8 mouse cellular contexts compared by ENCODE assay signal in genomic region chr8:111366610-111367234, GRCm38 (mm10). TPM values are rescaled to one million over a fixed set of nuclear protein-coding genes. Genes with fewer than 3 reads are reported as not detected.
A peak's percentile ranks its signal among the peaks of the same experiment; 100 is the strongest.
DNase-seq lines count a peak whose midpoint lies in the region; ATAC-seq and TF ChIP-seq lines count a peak whose summit lies in the region.

No protein-coding gene starts in this region.

- DNase-seq in midbrain, embryonic 11.5 days (ENCODE audit: low spot score, missing footprints) = no peak
- peak; percentile 92 for DNase-seq in kidney, adult 2 months
- no peak for DNase-seq in left cerebral cortex, adult 18-20 months (ENCODE audit: low spot score in 2 of 2)
- DNase-seq in spleen, postnatal 14 days (ENCODE audit: low spot score in 2 of 2) = no peak

- no peaks in the 10 kb centered on the region for H3K4me1 ChIP-seq in midbrain, embryonic 15.5 days
- no peaks in the 10 kb centered on the region for H3K4me1 ChIP-seq in midbrain, embryonic 11.5 days (ENCODE audit: control insufficient read depth, insufficient read depth, low read length)
- peaks cover 3% of the 10 kb centered on the region; the same call in 1 of the 2 replicates for H3K4me1 ChIP-seq in embryonic facial prominence, embryonic 12.5 days
- peaks cover 9% of the 10 kb centered on the region; the same call in 1 of the 2 replicates for H3K4me1 ChIP-seq in kidney, adult 2 months (ENCODE audit: control insufficient read depth, insufficient read depth, low read length)
- H3K4me1 ChIP-seq in small intestine, adult 2 months (ENCODE audit: control insufficient read depth, insufficient read depth, insufficient read length, low read length) = peaks cover 11% of the 10 kb centered on the region
- no peaks in the 10 kb centered on the region for H3K4me1 ChIP-seq in forebrain, embryonic 13.5 days

- no peak for TF ChIP-seq POLR2A in kidney, adult 2 months (IDR thresholded peaks at IDR 0.05; ENCODE audit: low read depth, low read length)
- TF ChIP-seq POLR2A in small intestine, adult 2 months (IDR thresholded peaks at IDR 0.05; ENCODE audit: low read depth, low read length) = no peak

- H3K9me3 ChIP-seq in midbrain, embryonic 15.5 days = no peaks in the 10 kb centered on the region
- H3K9me3 ChIP-seq in midbrain, embryonic 11.5 days (ENCODE audit: control insufficient read depth, low read length) = no peaks in the 10 kb centered on the region
- H3K9me3 ChIP-seq in embryonic facial prominence, embryonic 12.5 days = no peaks in the 10 kb centered on the region
- H3K9me3 ChIP-seq in forebrain, embryonic 13.5 days (replicated peaks) = no peaks in the 10 kb centered on the region

- H3K27me3 ChIP-seq in midbrain, embryonic 15.5 days (replicated peaks) = no peaks in the 10 kb centered on the region
- H3K27me3 ChIP-seq in midbrain, embryonic 11.5 days (ENCODE audit: control insufficient read depth, insufficient read depth, low read length) = no peaks in the 10 kb centered on the region
- peaks cover 7% of the 10 kb centered on the region; the same call in 1 of the 2 replicates for H3K27me3 ChIP-seq in embryonic facial prominence, embryonic 12.5 days
- H3K27me3 ChIP-seq in kidney, adult 2 months (replicated peaks; ENCODE audit: control insufficient read depth, insufficient read depth, low read length) = no peaks in the 10 kb centered on the region
- H3K27me3 ChIP-seq in small intestine, adult 2 months (ENCODE audit: control insufficient read depth, insufficient read depth, low read length) = no peaks in the 10 kb centered on the region
- no peaks in the 10 kb centered on the region for H3K27me3 ChIP-seq in forebrain, embryonic 13.5 days

- ATAC-seq in midbrain, embryonic 15.5 days (replicated peaks) = no peak
- no peak for ATAC-seq in midbrain, embryonic 11.5 days (ENCODE audit: low FRiP score)
- ATAC-seq in embryonic facial prominence, embryonic 12.5 days (ENCODE audit: insufficient number of reproducible peaks, insufficient read depth, low FRiP score, low TSS enrichment) = no peak
- no peak for ATAC-seq in forebrain, embryonic 13.5 days

- H3K9ac ChIP-seq in midbrain, embryonic 15.5 days = no peak overlapping the region
- no peak overlapping the region for H3K9ac ChIP-seq in midbrain, embryonic 11.5 days (ENCODE audit: low read length)
- H3K9ac ChIP-seq in embryonic facial prominence, embryonic 12.5 days = no peak overlapping the region
- no peak overlapping the region for H3K9ac ChIP-seq in forebrain, embryonic 13.5 days

- no peak overlapping the region for H3K4me3 ChIP-seq in midbrain, embryonic 15.5 days
- H3K4me3 ChIP-seq in midbrain, embryonic 11.5 days (ENCODE audit: low read depth, low read length) = no peak overlapping the region
- H3K4me3 ChIP-seq in embryonic facial prominence, embryonic 12.5 days = no peak overlapping the region
- H3K4me3 ChIP-seq in kidney, adult 2 months (ENCODE audit: insufficient read depth, low read depth, low read length) = no peak overlapping the region
- H3K4me3 ChIP-seq in small intestine, adult 2 months (ENCODE audit: low read depth, low read length) = peak overlapping the region; percentile 38
- H3K4me3 ChIP-seq in forebrain, embryonic 13.5 days = no peak overlapping the region

- WGBS in midbrain, embryonic 15.5 days = 45% methylated on average over 14 of the region's 14 CpGs
- 42% methylated on average over 14 of the region's 14 CpGs for WGBS in midbrain, embryonic 11.5 days
- WGBS in embryonic facial prominence, embryonic 12.5 days = 41% methylated on average over 14 of the region's 14 CpGs
- 26% methylated on average over 14 of the region's 14 CpGs for WGBS in kidney, adult 2 months
- 18% methylated on average over 14 of the region's 14 CpGs for WGBS in small intestine, adult 2 months
- 46% methylated on average over 14 of the region's 14 CpGs for WGBS in forebrain, embryonic 13.5 days

- no peak overlapping the region for H3K27ac ChIP-seq in midbrain, embryonic 15.5 days
- H3K27ac ChIP-seq in midbrain, embryonic 11.5 days (ENCODE audit: low read depth, low read length) = no peak overlapping the region
- no peak overlapping the region for H3K27ac ChIP-seq in embryonic facial prominence, embryonic 12.5 days
- H3K27ac ChIP-seq in kidney, adult 2 months (ENCODE audit: insufficient read depth, low read depth, low read length) = peak overlapping the region; percentile 82
- H3K27ac ChIP-seq in small intestine, adult 2 months (ENCODE audit: insufficient read depth, low read depth, low read length) = peak overlapping the region; percentile 18; the same call in 1 of the 2 replicates
- H3K27ac ChIP-seq in forebrain, embryonic 13.5 days = no peak overlapping the region

- H3K36me3 ChIP-seq in midbrain, embryonic 15.5 days (replicated peaks) = no peaks in the 10 kb centered on the region
- no peaks in the 10 kb centered on the region for H3K36me3 ChIP-seq in midbrain, embryonic 11.5 days (ENCODE audit: control insufficient read depth, insufficient read depth, low read length)
- H3K36me3 ChIP-seq in embryonic facial prominence, embryonic 12.5 days = no peaks in the 10 kb centered on the region
- H3K36me3 ChIP-seq in kidney, adult 2 months (ENCODE audit: control insufficient read depth, insufficient read depth, low read length) = no peaks in the 10 kb centered on the region
- H3K36me3 ChIP-seq in small intestine, adult 2 months (ENCODE audit: control insufficient read depth, insufficient read depth, low read length) = no peaks in the 10 kb centered on the region
- no peaks in the 10 kb centered on the region for H3K36me3 ChIP-seq in forebrain, embryonic 13.5 days (ENCODE audit: poor library complexity, severe bottlenecking)

- TF ChIP-seq CTCF in kidney, adult 2 months (conservative IDR thresholded peaks at IDR 0.05; ENCODE audit: insufficient read depth, insufficient read length, low read depth, low read length) = no peak
- TF ChIP-seq CTCF in small intestine, adult 2 months (IDR thresholded peaks at IDR 0.05; ENCODE audit: extremely low read depth, insufficient read length, insufficient replicate concordance, low read depth, low read length) = no peak

- H3K4me2 ChIP-seq in midbrain, embryonic 15.5 days = 0 out of 2 replicates have a peak overlapping the region, but pooled peaks have one; percentile 13
- no peak overlapping the region for H3K4me2 ChIP-seq in midbrain, embryonic 11.5 days
- H3K4me2 ChIP-seq in embryonic facial prominence, embryonic 12.5 days (replicated peaks) = peak overlapping the region; percentile 18; the same call in 1 of the 2 replicates
- no peak overlapping the region for H3K4me2 ChIP-seq in forebrain, embryonic 13.5 days

RNA-seq across cellular contexts. Expression of gene Fa2h, which starts 26.9 kb away (rescaled TPM):
- 0.10 and 0.11 TPM in 2 replicates for polyA plus RNA-seq in midbrain, embryonic 15.5 days (2015; fragmentation: Nextera tagmentation; extraction: Ambion mirVana)
- polyA plus RNA-seq in midbrain, embryonic 11.5 days (2014; fragmentation: Nextera tagmentation; extraction: Ambion mirVana) = not detected in 2 replicates
- polyA plus RNA-seq in embryonic facial prominence, embryonic 12.5 days (2016; fragmentation: Nextera tagmentation; extraction: Ambion mirVana) = 0.10 TPM in 1 of 2 replicates, not detected in the other
- 15.3 and 21.0 TPM in 2 replicates for polyA plus RNA-seq in kidney, adult 2 months (2012; rRNA removed)
- polyA plus RNA-seq in small intestine, adult 2 months (2012; rRNA removed) = 0.19 and 2.2 TPM in 2 replicates
- 10 to 100 TPM; 12.2 to 14.6 TPM for total RNA-seq in left cerebral cortex, adult 18-20 months (2021)
- not detected in 2 replicates for polyA plus RNA-seq in forebrain, embryonic 13.5 days (2015; fragmentation: Nextera tagmentation; extraction: Ambion mirVana)

RNA-seq across cellular contexts. Expression of gene Mlkl, which starts 28.7 kb away (rescaled TPM):
- polyA plus RNA-seq in midbrain, embryonic 15.5 days (2015; fragmentation: Nextera tagmentation; extraction: Ambion mirVana) = 0.37 and 0.57 TPM in 2 replicates
- polyA plus RNA-seq in midbrain, embryonic 11.5 days (2014; fragmentation: Nextera tagmentation; extraction: Ambion mirVana) = 0.45 and 0.65 TPM in 2 replicates
- 0.25 and 0.35 TPM in 2 replicates for polyA plus RNA-seq in embryonic facial prominence, embryonic 12.5 days (2016; fragmentation: Nextera tagmentation; extraction: Ambion mirVana)
- 0.73 and 1.5 TPM in 2 replicates for polyA plus RNA-seq in kidney, adult 2 months (2012; rRNA removed)
- polyA plus RNA-seq in small intestine, adult 2 months (2012; rRNA removed) = 0.48 and 0.72 TPM in 2 replicates
- total RNA-seq in left cerebral cortex, adult 18-20 months (2021) = under 1 TPM; 0.37 to 0.86 TPM
- 0.23 and 0.53 TPM in 2 replicates for polyA plus RNA-seq in forebrain, embryonic 13.5 days (2015; fragmentation: Nextera tagmentation; extraction: Ambion mirVana)

Comparison
In these comparisons a context has a peak if more than half of its experiments do, and no peak if none do; other contexts are left out.
1. H3K4me2 ChIP-seq: peak in midbrain, embryonic 15.5 days (single experiment) and embryonic facial prominence, embryonic 12.5 days (single experiment); none in midbrain, embryonic 11.5 days (single experiment) and forebrain, embryonic 13.5 days (single experiment).
2. H3K27ac ChIP-seq: peak in kidney, adult 2 months (single experiment) and small intestine, adult 2 months (single experiment); none in midbrain, embryonic 15.5 days (single experiment), midbrain, embryonic 11.5 days (single experiment), embryonic facial prominence, embryonic 12.5 days (single experiment) and forebrain, embryonic 13.5 days (single experiment).